Mouse (Mus musculus) liver, postnatal 0 days (tissue): ENCODE data around the gene Msi2.

Experiments
- CTCF ChIP-seq: sonication (generic); IDR thresholded peaks from 2 replicates; pipeline ENCODE4 v1.5.1; 2016; ENCODE audit warnings: antibody characterized with exemption, low read depth
- EP300 ChIP-seq: IDR thresholded peaks from 2 replicates; pipeline ENCODE4 v1.6.1; 2016; ENCODE audit warnings: antibody characterized with exemption, low read depth, mild to moderate bottlenecking

DNA sequence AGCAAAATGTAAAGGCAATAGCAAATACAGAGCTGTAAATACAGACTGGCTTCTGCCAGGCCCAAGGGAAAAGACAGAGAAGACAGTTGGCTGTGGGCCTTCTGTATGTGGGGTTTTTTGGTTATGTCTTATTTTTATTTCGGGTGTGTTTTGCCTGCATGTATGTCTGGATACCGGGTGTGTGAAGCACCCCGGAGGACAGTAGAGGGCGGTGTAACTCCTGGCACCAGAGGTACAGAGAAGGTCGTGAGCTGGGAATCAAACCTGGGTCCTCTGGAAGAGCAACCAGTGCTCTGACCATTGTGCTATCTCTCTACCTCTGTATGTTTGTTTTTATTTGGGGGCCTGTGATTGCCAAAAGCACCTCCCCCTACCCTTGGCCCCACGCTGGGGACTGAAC lies 288.6 kb downstream of the Msi2 start:
- TF ChIP-seq CTCF = peak; percentile 34
- TF ChIP-seq EP300 = no peak
